9 mouse cellular contexts compared by ENCODE assay signal in genomic region chr16:10313646-10314088, GRCm38 (mm10). TPM values are rescaled to one million over a fixed set of nuclear protein-coding genes. Genes with fewer than 3 reads are reported as not detected.
A peak's percentile ranks its signal among the peaks of the same experiment; 100 is the strongest.
DNase-seq lines count a peak whose midpoint lies in the region; ATAC-seq and TF ChIP-seq lines count a peak whose summit lies in the region.
"Had no signal": no experiment of that assay in that cellular context is flagged by ENCODE, and none has a peak within 500 bp of the region (broad histone marks: within the 10 kb centered on the region; RNA-seq: fewer than 3 reads in every experiment).

Gene Emp2 (minus strand): TSS chr16:10313968.

- H3K4me2 ChIP-seq in heart, postnatal 0 days (ENCODE audit: low read depth, low read length): peak within 1 kb of the TSS; percentile 89
- peak within 1 kb of the TSS; percentile 85 for H3K4me2 ChIP-seq in lung, embryonic 14.5 days

- ATAC-seq in heart, postnatal 0 days (ENCODE audit: insufficient read depth, low read depth): peak; percentile 87
- ATAC-seq in lung, embryonic 14.5 days (ENCODE audit: insufficient read depth): peak; percentile 93

- peak within 1 kb of the TSS; percentile 80 for H3K9ac ChIP-seq in heart, postnatal 0 days (replicated peaks; ENCODE audit: low read depth, low read length)
- H3K9ac ChIP-seq in lung, embryonic 14.5 days: peak within 1 kb of the TSS; percentile 72

- WGBS in forebrain, embryonic 10.5 days: 0% methylated on average over 38 of the region's 40 CpGs
- WGBS in heart, postnatal 0 days: 1% methylated on average over 35 of the region's 40 CpGs
- WGBS in lung, embryonic 14.5 days: 1% methylated on average over 34 of the region's 40 CpGs

- H3K27me3 ChIP-seq in forebrain, embryonic 10.5 days (ENCODE audit: poor library complexity, severe bottlenecking): peaks cover 50% of the 10 kb centered on the region
- no peaks in the 10 kb centered on the region for H3K27me3 ChIP-seq in heart, postnatal 0 days (ENCODE audit: control insufficient read depth, insufficient read depth, low read length)
- peaks cover 5% of the 10 kb centered on the region; the same call in 1 of the 2 replicates for H3K27me3 ChIP-seq in lung, embryonic 14.5 days (ENCODE audit: insufficient read depth, low read length)

- peak within 1 kb of the TSS; percentile 56; the same call in 1 of the 2 replicates for H3K27ac ChIP-seq in forebrain, embryonic 10.5 days
- peak within 1 kb of the TSS; percentile 87 for H3K27ac ChIP-seq in heart, postnatal 0 days (ENCODE audit: low read depth)
- H3K27ac ChIP-seq in lung, embryonic 14.5 days (ENCODE audit: low read depth): no peak within 1 kb of the TSS

- H3K4me3 ChIP-seq in forebrain, embryonic 10.5 days: peak within 1 kb of the TSS; percentile 62
- H3K4me3 ChIP-seq in heart, postnatal 0 days (ENCODE audit: low read depth, low read length): peak within 1 kb of the TSS; percentile 74
- H3K4me3 ChIP-seq in lung, embryonic 14.5 days (ENCODE audit: low read depth, low read length): peak within 1 kb of the TSS; percentile 57

- no peaks in the 10 kb centered on the region for H3K36me3 ChIP-seq in forebrain, embryonic 10.5 days (replicated peaks)
- H3K36me3 ChIP-seq in heart, postnatal 0 days (replicated peaks; ENCODE audit: control insufficient read depth, insufficient read depth, low read length): no peaks in the 10 kb centered on the region
- H3K36me3 ChIP-seq in lung, embryonic 14.5 days (ENCODE audit: insufficient read depth): no peaks in the 10 kb centered on the region

- H3K9me3 ChIP-seq in forebrain, embryonic 10.5 days: no peaks in the 10 kb centered on the region
- no peaks in the 10 kb centered on the region for H3K9me3 ChIP-seq in heart, postnatal 0 days (replicated peaks; ENCODE audit: control insufficient read depth, low read length)
- no peaks in the 10 kb centered on the region for H3K9me3 ChIP-seq in lung, embryonic 14.5 days (ENCODE audit: low read depth, low read length)

- no peak for TF ChIP-seq CTCF in heart, postnatal 0 days (IDR thresholded peaks at IDR 0.05; ENCODE audit: low read depth)
- TF ChIP-seq CTCF in lung, embryonic 14.5 days (IDR thresholded peaks at IDR 0.05; ENCODE audit: low read depth): no peak

- DNase-seq in frontal cortex, adult 2 months (ENCODE audit: extremely low spot score in 1 of 2, low spot score in 1 of 2): peak in 1 of 2 experiments; percentile 10
- no peak for DNase-seq in frontal cortex, postnatal 36 days (ENCODE audit: low spot score in 2 of 2)
- peak; percentile 42 for DNase-seq in forebrain, embryonic 10.5 days (ENCODE audit: extremely low spot score, low spot score)
- DNase-seq in heart, postnatal 0 days (ENCODE audit: low spot score): peak; percentile 69
- peak; percentile 77 to 84 for DNase-seq in kidney, postnatal 4 days
- peak; percentile 83 for DNase-seq in lung, embryonic 14.5 days
- peak; percentile 46 for DNase-seq in ovary, postnatal 14 days (ENCODE audit: low spot score)
- DNase-seq in c-Kit-positive CD71-positive TER-119-positive erythroid progenitor cells, embryonic 14.5 days (ENCODE audit: low spot score): no peak

- TF ChIP-seq EP300 in heart, postnatal 0 days (IDR thresholded peaks at IDR 0.05; ENCODE audit: low read depth): no peak

- H3K4me1 ChIP-seq in forebrain, embryonic 10.5 days: peaks cover 12% of the 10 kb centered on the region
- H3K4me1 ChIP-seq in heart, postnatal 0 days (ENCODE audit: control insufficient read depth, insufficient read depth): peaks cover 25% of the 10 kb centered on the region
- peaks cover 12% of the 10 kb centered on the region for H3K4me1 ChIP-seq in lung, embryonic 14.5 days (ENCODE audit: insufficient read depth)

RNA-seq across cellular contexts. Expression of gene Emp2, which starts in this region (rescaled TPM):
- polyA plus RNA-seq in frontal cortex, adult 2 months (2012; rRNA removed): 16.7 and 19.3 TPM in 2 replicates
- 2.1 and 2.2 TPM in 2 replicates for polyA plus RNA-seq in forebrain, embryonic 10.5 days (2016; fragmentation: Nextera tagmentation; extraction: Ambion mirVana)
- 43.4 and 56.7 TPM in 2 replicates for total RNA-seq in heart, postnatal 0 days (2014; rRNA removed; ENCODE audit: low replicate concordance)
- polyA plus RNA-seq in heart, postnatal 0 days (2015; fragmentation: Nextera tagmentation; extraction: Ambion mirVana): 25.5 and 25.7 TPM in 2 replicates
- 38.3 and 44.6 TPM in 2 replicates for polyA plus RNA-seq in lung, embryonic 14.5 days (2014; fragmentation: Nextera tagmentation; extraction: Ambion mirVana)
- total RNA-seq: CH12.LX had no signal

Comparison
In these comparisons a context has a peak if more than half of its experiments do, and no peak if none do; other contexts are left out.
1. DNase-seq: peak in forebrain, embryonic 10.5 days (single experiment), heart, postnatal 0 days (single experiment), kidney, postnatal 4 days (2 of 2), lung, embryonic 14.5 days (single experiment) and ovary, postnatal 14 days (single experiment); none in frontal cortex, postnatal 36 days (0 of 2) and c-Kit-positive CD71-positive TER-119-positive erythroid progenitor cells, embryonic 14.5 days (single experiment).
2. Peak in every context shown above with its lines, with median percentiles within 50 percentile points of each other: H3K4me3 ChIP-seq.